Mouse (Mus musculus) hindbrain, postnatal 0 days (tissue): ENCODE results near the gene Plcxd3. TPM values are rescaled to one million over a fixed set of nuclear protein-coding genes. Genes with fewer than 3 reads are reported as not detected.

ENCODE experiments used
- ATAC-seq: fragments of 200-750 bp; cut with Nextera tagmentation; 2 replicates; pipeline ENCODE4 v1.8.0; 2017; ENCODE audit warnings: mild to moderate bottlenecking, moderate TSS enrichment, moderate library complexity
- DNase-seq: peaks from one replicate; pipeline ENCODE4 v3.0.0-alpha.2; 2015; ENCODE audit warnings: low spot score
- H3K27ac ChIP-seq: fragments of 300-500 bp; sonication (generic); 2 replicates; pipeline ENCODE4 v1.5.1; 2014; ENCODE audit warnings: mild to moderate bottlenecking
- H3K27me3 ChIP-seq: fragments of 300-500 bp; sonication (generic); 2 replicates; pipeline ENCODE4 v1.6.1; 2014; ENCODE audit warnings: low read length, mixed read lengths; ENCODE audit not compliant: insufficient read depth
- H3K36me3 ChIP-seq: fragments of 300-500 bp; sonication (generic); 2 replicates; pipeline ENCODE4 v1.6.1; 2014; ENCODE audit warnings: low read length, mixed read lengths; ENCODE audit not compliant: insufficient read depth
- H3K4me1 ChIP-seq: fragments of 300-500 bp; sonication (generic); 2 replicates; pipeline ENCODE4 v1.6.1; 2014; ENCODE audit warnings: antibody characterized with exemption, low read length, mixed read lengths; ENCODE audit not compliant: insufficient read depth
- H3K4me2 ChIP-seq: fragments of 300-500 bp; sonication (generic); 2 replicates; pipeline ENCODE4 v1.6.1; 2014; ENCODE audit warnings: low read depth, mild to moderate bottlenecking, low read length, moderate library complexity, mixed read lengths
- H3K4me3 ChIP-seq: fragments of 300-500 bp; sonication (generic); 2 replicates; pipeline ENCODE4 v1.5.1; 2014; ENCODE audit warnings: low read length
- H3K9ac ChIP-seq: fragments of 300-500 bp; sonication (generic); replicated peaks from 2 replicates; pipeline ENCODE4 v1.6.1; 2014; ENCODE audit warnings: mild to moderate bottlenecking, low read length, moderate library complexity, mixed read lengths
- H3K9me3 ChIP-seq: fragments of 300-500 bp; sonication (generic); 2 replicates; pipeline ENCODE4 v1.6.1; 2016; ENCODE audit warnings: low read length, mixed read lengths
- CTCF ChIP-seq: IDR thresholded peaks from 2 replicates; pipeline ENCODE4 v1.5.1; 2016; ENCODE audit warnings: antibody characterized with exemption, control low read depth, low read depth
- WGBS: fragments of 180-500 bp; shearing (Covaris S2); extraction: QIAGEN DNeasy Blood & Tissue Kit; methylation state at CpG from one replicate; pipeline ENCODE4 v1.1.7; 2014; 5-methylcytosine and 5-hydroxymethylcytosine counted together
- polyA plus RNA-seq: library from polyadenylated mRNA; unstranded; fragments of >200 nt; fragmentation: Nextera tagmentation; extraction: Ambion mirVana; gene quantifications from 2 replicates; pipeline ENCODE4 v1.2.1, GENCODE M21; 2015
- total RNA-seq: library from RNA; depleted of rRNA; stranded (reverse); fragments of >200 nt; gene quantifications from 2 replicates; pipeline ENCODE4 v1.2.3, GENCODE M21; 2014

The Plcxd3 gene
- total and polyA plus RNA-seq, 2 experiments from 2014 or later: 56.7 to 89.4 TPM

- WGBS: 80% methylated on average over 6 of the region's 6 CpGs
- no peak for TF ChIP-seq CTCF
- no peak for ATAC-seq
These were observed 230.3 kb downstream of the Plcxd3 start for GRCm38 (mm10) chr15:4605630-4606029.

More at GRCm38 (mm10) chr15:4605630-4606029, 230.3 kb downstream of the Plcxd3 start:
- Histone ChIP-seq H3K27ac (no peak overlapping the region), H3K4me1 (no peaks in the 10 kb centered on the region), H3K9ac (no peak overlapping the region), H3K27me3 (no peaks in the 10 kb centered on the region), H3K36me3 (no peaks in the 10 kb centered on the region), H3K4me3 (no peak overlapping the region), H3K4me2 (no peak overlapping the region), H3K9me3 (no peaks in the 10 kb centered on the region)
- DNase-seq: no peak
